Mouse (Mus musculus) E14TG2a.4 (cell line): Measurements from ENCODE around the gene Ercc2.

ENCODE experiments used
- CTCF ChIP-seq: conservative IDR thresholded peaks from 2 replicates; pipeline ENCODE4 v1.5.1; 2014; ENCODE audit warnings: low read length
- POU5F1 ChIP-seq: IDR thresholded peaks from 2 replicates; pipeline ENCODE4 v1.6.1; 2014; ENCODE audit warnings: low read length, borderline replicate concordance

DNA sequence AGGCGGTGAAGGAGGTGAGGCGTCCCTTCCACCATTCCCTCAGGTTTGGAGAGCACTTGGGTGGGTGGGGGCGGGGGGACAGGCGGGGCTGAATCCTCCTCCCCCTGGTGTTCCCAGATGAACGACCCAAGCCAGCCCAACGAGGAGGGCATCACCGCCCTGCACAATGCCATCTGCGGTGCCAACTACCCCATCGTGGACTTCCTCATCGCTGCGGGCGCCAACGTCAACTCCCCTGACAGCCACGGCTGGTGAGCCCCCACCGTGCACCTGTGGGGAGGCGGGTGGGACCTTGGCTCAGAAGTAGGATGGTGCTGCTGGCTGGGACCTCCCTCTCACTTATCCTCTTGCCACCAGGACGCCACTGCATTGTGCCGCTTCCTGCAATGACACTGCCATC is 6.4 kb upstream of the Ercc2 start:
- no peak for TF ChIP-seq CTCF
- no peak for TF ChIP-seq POU5F1
